Mouse (Mus musculus) limb, embryonic 11.5 days (tissue): Measurements from ENCODE around the gene Hectd1. TPM values are rescaled to one million over a fixed set of nuclear protein-coding genes. Genes with fewer than 3 reads are reported as not detected.

ENCODE experiments used
- ATAC-seq: fragments of 200-750 bp; cut with Nextera tagmentation; 2 replicates; pipeline ENCODE4 v1.8.0; 2017; ENCODE audit warnings: low read depth; ENCODE audit not compliant: insufficient number of reproducible peaks, low FRiP score, low TSS enrichment
- DNase-seq: peaks from one replicate; pipeline ENCODE4 v3.0.0-alpha.2; 2015; ENCODE audit warnings: low spot score
- H3K27ac ChIP-seq: fragments of 300-500 bp; sonication (generic); replicated peaks from 2 replicates; pipeline ENCODE4 v1.5.1; 2014; ENCODE audit warnings: low read depth, mild to moderate bottlenecking, low read length
- H3K27me3 ChIP-seq: fragments of 300-500 bp; sonication (generic); 2 replicates; pipeline ENCODE4 v1.6.1; 2014; ENCODE audit warnings: mild to moderate bottlenecking, low read length, mixed read lengths; ENCODE audit not compliant: control insufficient read depth, insufficient read depth
- H3K36me3 ChIP-seq: fragments of 300-500 bp; sonication (generic); 2 replicates; pipeline ENCODE4 v1.6.1; 2014; ENCODE audit warnings: mild to moderate bottlenecking, low read length, moderate library complexity, mixed read lengths; ENCODE audit not compliant: control insufficient read depth, insufficient read depth
- H3K4me1 ChIP-seq: fragments of 300-500 bp; sonication (generic); 2 replicates; pipeline ENCODE4 v1.6.1; 2014; ENCODE audit warnings: low read length, mixed read lengths; ENCODE audit not compliant: control insufficient read depth, insufficient read depth
- H3K4me2 ChIP-seq: fragments of 300-500 bp; sonication (generic); 2 replicates; pipeline ENCODE4 v1.6.1; 2014; ENCODE audit warnings: low read depth, mild to moderate bottlenecking, moderate library complexity; ENCODE audit not compliant: severe bottlenecking
- H3K4me3 ChIP-seq: fragments of 300-500 bp; sonication (generic); 2 replicates; pipeline ENCODE4 v1.5.1; 2014; ENCODE audit warnings: low read depth, low read length
- H3K9ac ChIP-seq: fragments of 300-500 bp; sonication (generic); 2 replicates; pipeline ENCODE4 v1.6.1; 2014; ENCODE audit warnings: mild to moderate bottlenecking, low read length
- H3K9me3 ChIP-seq: fragments of 300-500 bp; sonication (generic); 2 replicates; pipeline ENCODE4 v1.6.1; 2016; ENCODE audit warnings: low read length; ENCODE audit not compliant: control insufficient read depth
- WGBS: fragments of 180-500 bp; shearing (Covaris S2); extraction: QIAGEN DNeasy Blood & Tissue Kit; methylation state at CpG from one replicate; pipeline ENCODE4 v1.1.7; 2014; 5-methylcytosine and 5-hydroxymethylcytosine counted together
- polyA plus RNA-seq: library from polyadenylated mRNA; unstranded; fragments of >200 nt; fragmentation: Nextera tagmentation; extraction: Ambion mirVana; gene quantifications from 2 replicates; pipeline ENCODE4 v1.2.1, GENCODE M21; 2014

The Hectd1 gene
- polyA plus RNA-seq, 1 experiment from 2014 or later, result 40.0 TPM

DNA sequence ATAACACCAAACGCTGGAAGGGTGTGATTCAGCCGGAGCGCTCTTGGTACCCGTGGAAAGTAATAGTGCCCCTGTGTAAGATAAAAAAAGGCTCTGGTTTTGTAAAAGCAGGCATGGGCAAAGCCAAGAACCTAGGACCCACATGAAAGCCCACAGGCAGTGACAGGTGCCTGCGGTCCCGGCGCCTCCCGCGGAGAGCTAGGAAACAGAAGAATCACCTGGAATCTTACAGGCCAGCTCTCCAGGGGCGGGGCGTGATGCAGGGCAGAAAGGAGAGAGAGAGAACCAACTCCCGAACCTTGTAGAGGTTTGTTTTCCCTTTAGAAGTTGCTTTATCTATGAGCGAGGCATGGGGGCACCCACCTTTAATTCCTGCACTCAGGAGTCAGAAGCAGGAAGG is 2.6 kb upstream of the Hectd1 start:
- Histone ChIP-seq H3K4me2 (no peak overlapping the region), H3K4me3 (no peak overlapping the region), H3K27me3 (no peaks in the 10 kb centered on the region), H3K27ac (no peak overlapping the region), H3K9me3 (no peaks in the 10 kb centered on the region), H3K36me3 (no peaks in the 10 kb centered on the region), H3K9ac (no peak overlapping the region), H3K4me1 (peaks cover 6% of the 10 kb centered on the region)
- no peak for ATAC-seq
- no peak for DNase-seq
- WGBS, result 71% methylated on average over 13 of the region's 13 CpGs

DNA sequence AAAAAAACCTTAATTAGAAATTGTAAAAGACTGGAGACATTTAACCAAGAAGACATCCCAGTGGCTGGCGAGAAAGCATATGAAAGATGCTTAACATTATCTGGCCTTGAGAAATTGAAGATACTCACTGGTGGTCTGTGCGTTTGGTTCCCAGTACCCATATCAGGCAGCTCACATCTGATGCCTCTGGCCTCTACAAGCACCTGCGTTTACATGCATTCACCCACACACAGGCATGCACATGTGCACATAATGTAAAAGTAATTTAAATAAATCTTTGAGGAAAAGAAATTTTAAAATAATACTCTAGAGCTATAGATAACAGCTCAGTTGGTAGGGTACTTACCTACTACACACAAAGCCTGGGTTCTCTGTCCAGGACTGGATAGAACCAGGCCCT is 2.0 kb upstream of the Hectd1 start:
- Histone ChIP-seq H3K9me3 (no peaks in the 10 kb centered on the region), H3K4me3 (no peak overlapping the region), H3K4me1 (peaks cover 6% of the 10 kb centered on the region), H3K36me3 (no peaks in the 10 kb centered on the region), H3K4me2 (no peak overlapping the region), H3K27me3 (no peaks in the 10 kb centered on the region), H3K9ac (no peak overlapping the region), H3K27ac (no peak overlapping the region)
- WGBS, result 94% methylated on average over 3 of the region's 3 CpGs
- DNase-seq (no peak), ATAC-seq (no peak)

DNA sequence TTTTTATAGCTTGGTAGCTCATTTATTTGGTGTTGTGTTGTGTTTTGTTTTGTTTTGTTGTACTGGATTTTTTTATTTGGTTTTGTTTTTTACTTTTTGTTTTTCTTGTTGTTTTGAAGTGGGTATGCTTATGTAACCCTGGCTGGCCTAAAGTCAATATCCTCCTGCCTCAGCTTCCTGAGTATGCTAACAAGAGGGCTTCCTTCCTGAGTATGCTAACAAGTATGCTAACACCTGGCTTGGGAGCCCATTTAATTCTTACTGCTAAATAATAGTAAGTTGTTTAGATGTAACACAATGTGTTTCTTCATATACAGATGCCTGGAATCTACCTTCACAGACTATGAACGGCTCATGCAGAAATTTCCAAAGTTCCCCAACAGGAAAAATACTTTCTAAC is 1.3 kb upstream of the Hectd1 start:
- Histone ChIP-seq H3K9ac (no peak overlapping the region), H3K9me3 (no peaks in the 10 kb centered on the region), H3K4me3 (no peak overlapping the region), H3K27ac (no peak overlapping the region), H3K4me1 (peaks cover 6% of the 10 kb centered on the region), H3K36me3 (no peaks in the 10 kb centered on the region), H3K27me3 (no peaks in the 10 kb centered on the region), H3K4me2 (no peak overlapping the region)
- DNase-seq (no peak), ATAC-seq (no peak)
- 96% methylated on average over 1 of the region's 1 CpGs for WGBS

DNA sequence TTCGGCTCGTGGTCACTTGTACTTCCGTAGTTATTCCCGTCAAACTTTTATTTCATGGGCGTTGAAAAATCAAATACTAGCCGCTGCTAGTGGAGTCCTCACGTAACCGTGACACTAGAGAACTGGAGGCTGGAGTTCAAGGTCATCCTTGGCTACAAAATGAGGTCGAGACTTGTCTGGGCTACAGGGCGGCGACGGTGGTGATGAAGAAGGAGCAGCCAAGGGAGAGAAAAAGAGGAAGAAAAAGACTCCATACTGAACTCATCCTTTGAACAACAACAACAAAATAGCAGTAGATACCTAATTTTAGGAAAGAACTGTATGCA is 704 bp upstream of the Hectd1 start:
- Histone ChIP-seq H3K4me1 (peaks cover 6% of the 10 kb centered on the region), H3K27me3 (no peaks in the 10 kb centered on the region), H3K9ac (peak overlapping the region; percentile 99), H3K9me3 (no peaks in the 10 kb centered on the region), H3K4me2 (peak overlapping the region; percentile 48), H3K4me3 (peak overlapping the region; percentile 72), H3K36me3 (no peaks in the 10 kb centered on the region; the same call in 1 of the 2 replicates), H3K27ac (peak overlapping the region; percentile 96)
- DNase-seq (no peak), ATAC-seq (no peak)
- WGBS, result under 1% methylated on average over 12 of the region's 12 CpGs

- Histone ChIP-seq H3K27me3 (no peaks in the 10 kb centered on the region), H3K27ac (peak overlapping the region; percentile 96), H3K36me3 (peaks cover 5% of the 10 kb centered on the region; the same call in 1 of the 2 replicates), H3K9ac (peak overlapping the region; percentile 99), H3K9me3 (no peaks in the 10 kb centered on the region), H3K4me3 (peak overlapping the region; percentile 72), H3K4me2 (peak overlapping the region; percentile 48), H3K4me1 (peaks cover 6% of the 10 kb centered on the region)
- under 1% methylated on average over 66 of the region's 66 CpGs for WGBS
- DNase-seq (peak; percentile 72), ATAC-seq (peak; percentile 14; the same call in 1 of the 2 replicates)
Measured at GRCm38 (mm10) chr12:51828716-51829289, 533 bp downstream of the Hectd1 start.

GRCm38 (mm10) chr12:51827958-51828650 is 1.2 kb downstream of the Hectd1 start:
- no peak for ATAC-seq
- Histone ChIP-seq H3K27ac (no peak overlapping the region; the same call in 1 of the 2 replicates), H3K4me3 (peak overlapping the region; percentile 72), H3K4me2 (peak overlapping the region; percentile 48), H3K4me1 (peaks cover 6% of the 10 kb centered on the region), H3K36me3 (peaks cover 5% of the 10 kb centered on the region; the same call in 1 of the 2 replicates), H3K27me3 (no peaks in the 10 kb centered on the region), H3K9me3 (no peaks in the 10 kb centered on the region), H3K9ac (peak overlapping the region; percentile 99)
- WGBS, result 30% methylated on average over 6 of the region's 6 CpGs
- no peak for DNase-seq

DNA sequence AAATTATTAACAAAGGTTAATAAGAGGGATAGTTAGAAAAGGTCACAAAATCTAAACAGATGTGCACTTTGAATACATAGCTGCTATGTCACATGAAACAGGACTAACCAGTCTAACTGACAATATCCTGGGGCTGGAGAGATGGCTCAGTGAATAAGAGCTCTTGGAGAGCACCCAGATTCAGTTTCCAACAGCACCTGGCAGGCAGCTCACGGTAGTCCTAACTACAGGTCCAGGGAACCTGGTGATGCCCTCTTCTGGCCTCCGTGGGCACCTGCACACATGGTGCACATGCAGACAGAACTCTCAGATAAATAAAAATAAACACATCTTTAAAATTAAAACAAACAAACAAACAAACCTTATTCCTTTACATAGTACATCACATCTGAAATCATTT is 4.0 kb downstream of the Hectd1 start:
- Histone ChIP-seq H3K4me2 (no peak overlapping the region), H3K4me1 (peaks cover 6% of the 10 kb centered on the region), H3K4me3 (no peak overlapping the region), H3K27ac (no peak overlapping the region), H3K27me3 (no peaks in the 10 kb centered on the region), H3K36me3 (peaks cover 5% of the 10 kb centered on the region; the same call in 1 of the 2 replicates), H3K9ac (no peak overlapping the region), H3K9me3 (no peaks in the 10 kb centered on the region)
- WGBS, result 86% methylated on average over 2 of the region's 2 CpGs
- no peak for DNase-seq
- ATAC-seq, result no peak

GRCm38 (mm10) chr12:51823311-51823710 is 6.0 kb downstream of the Hectd1 start:
- H3K4me1 ChIP-seq, result peaks cover 6% of the 10 kb centered on the region
- no peak overlapping the region for H3K9ac ChIP-seq
- ATAC-seq (no peak), DNase-seq (no peak)
- H3K27me3 ChIP-seq, result no peaks in the 10 kb centered on the region
- H3K4me2 ChIP-seq, result no peak overlapping the region
- no peak overlapping the region for H3K4me3 ChIP-seq
- H3K36me3 ChIP-seq, result peaks cover 5% of the 10 kb centered on the region; the same call in 1 of the 2 replicates
- no peak overlapping the region for H3K27ac ChIP-seq
- 94% methylated on average over 5 of the region's 5 CpGs for WGBS
- H3K9me3 ChIP-seq, result no peaks in the 10 kb centered on the region
